Mouse (Mus musculus) duodenum, adult 2 months (tissue): ENCODE results near the gene Trim61. TPM values are rescaled to one million over a fixed set of nuclear protein-coding genes. Genes with fewer than 3 reads are reported as not detected.

ENCODE experiments used
- polyA plus RNA-seq: library from polyadenylated mRNA; depleted of rRNA; stranded (reverse); fragments of >200 nt; gene quantifications from 2 replicates; pipeline ENCODE4 v1.2.3, GENCODE M21; 2012; ENCODE audit warnings: low replicate concordance; rRNA removed

Trim61 gene
- not detected in 2 replicates for polyA plus RNA-seq

DNA sequence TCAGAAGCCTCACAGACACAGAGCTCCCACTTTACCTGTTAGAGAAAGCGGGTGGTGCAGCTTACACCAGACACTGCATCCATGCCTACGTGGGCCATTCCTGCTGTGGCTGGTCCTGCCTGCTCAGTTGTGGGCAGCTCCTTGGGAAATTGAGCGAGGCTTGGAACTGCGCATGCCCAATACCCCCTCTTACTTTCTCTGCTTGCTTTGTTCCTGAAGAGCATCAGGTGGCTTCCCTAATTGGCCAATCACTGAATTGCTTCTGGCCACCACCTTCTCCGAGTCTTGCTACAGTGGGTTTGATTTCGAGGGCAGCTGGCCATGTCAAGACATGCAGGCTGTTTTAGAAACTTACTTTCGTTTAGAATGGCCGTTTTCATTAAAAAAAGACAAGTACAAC lies at the start of gene Trim61, which contains the start of gene Trim60:
Gene Trim61, minus strand, starts transcription at position 101 of the 400 bp plus-strand sequence.
Gene Trim60, minus strand, starts transcription at position 162 of the 400 bp plus-strand sequence.

DNA sequence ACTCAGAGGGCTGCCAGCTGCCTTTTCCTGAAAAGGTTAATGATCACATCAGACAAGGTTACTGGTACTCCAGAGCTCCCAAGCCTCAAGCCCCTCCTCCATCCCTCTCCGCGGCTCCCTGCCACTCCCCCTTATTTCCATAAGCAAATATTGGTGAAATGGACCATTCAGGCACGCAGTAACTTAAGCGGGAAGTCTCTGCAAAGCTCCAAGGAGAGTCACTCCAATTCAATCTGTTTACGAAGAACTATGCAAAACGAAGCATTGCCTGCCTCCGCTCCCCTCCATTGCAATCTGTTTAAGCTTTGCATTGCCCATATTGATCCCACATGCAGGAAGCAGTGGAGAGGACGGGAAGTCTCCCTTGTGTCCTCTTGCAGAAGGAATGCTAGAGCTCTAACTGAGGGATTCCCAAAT lies 18.8 kb upstream of the Trim61 start, which contains the start of gene Apela:
Gene Apela, minus strand, starts transcription at position 220 of the 417 bp plus-strand sequence.

DNA sequence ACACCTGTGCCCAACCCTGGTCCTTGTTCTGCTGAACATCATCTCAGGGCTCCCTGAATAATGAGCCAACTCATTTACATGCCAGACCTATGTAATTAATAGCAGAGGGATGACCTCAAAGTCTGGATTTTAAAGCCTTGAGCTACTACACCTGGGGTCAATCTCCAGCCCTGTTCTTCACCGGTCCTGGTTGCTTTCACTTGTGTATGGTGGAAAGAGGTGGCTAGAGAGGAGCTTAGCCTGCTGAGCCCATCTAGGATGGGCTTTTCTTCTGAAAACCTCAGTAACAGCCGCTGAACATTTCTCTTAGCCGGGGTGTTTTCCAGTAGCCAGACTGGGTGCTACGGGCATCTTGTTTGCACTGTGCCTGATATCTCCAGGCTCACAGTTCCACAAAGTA lies 30.6 kb downstream of the Trim61 start, which contains the start of gene Trim75:
Gene Trim75, minus strand, starts transcription at position 101 of the 400 bp plus-strand sequence.

Other genes starting within 250 kb of the Trim61 start
- 4.0 and 4.3 TPM in 2 replicates for gene Klhl2, start 168.5 kb downstream of the Trim61 start, polyA plus RNA-seq
- gene Tmem192, start 71.3 kb downstream of the Trim61 start, polyA plus RNA-seq = 38.6 and 76.0 TPM in 2 replicates
- not detected in 2 replicates for gene Trim75, start 30.7 kb downstream of the Trim61 start, polyA plus RNA-seq
- gene Trim60, start 61 bp upstream of the Trim61 start, polyA plus RNA-seq = not detected in 2 replicates
- not detected in 2 replicates for gene Apela, start 18.8 kb upstream of the Trim61 start, polyA plus RNA-seq
- gene Gm10663, start 56.5 kb upstream of the Trim61 start, polyA plus RNA-seq = not detected in 2 replicates
- gene BC030870, start 111.0 kb upstream of the Trim61 start, polyA plus RNA-seq = 3.4 and 5.5 TPM in 2 replicates